Mouse (Mus musculus) retina, postnatal 7 days (tissue): ENCODE results near the gene Acad10.
"Not testable (repeated sequence)": the region's sequence is repeated elsewhere in the genome, so short reads cannot be mapped to it uniquely, and the experiment has no call there.

Source experiments
- DNase-seq: peaks from one replicate; pipeline ENCODE4 v3.0.0-alpha.2; 2012; ENCODE audit warnings: low read depth, low spot score

The Acad10 gene

DNA sequence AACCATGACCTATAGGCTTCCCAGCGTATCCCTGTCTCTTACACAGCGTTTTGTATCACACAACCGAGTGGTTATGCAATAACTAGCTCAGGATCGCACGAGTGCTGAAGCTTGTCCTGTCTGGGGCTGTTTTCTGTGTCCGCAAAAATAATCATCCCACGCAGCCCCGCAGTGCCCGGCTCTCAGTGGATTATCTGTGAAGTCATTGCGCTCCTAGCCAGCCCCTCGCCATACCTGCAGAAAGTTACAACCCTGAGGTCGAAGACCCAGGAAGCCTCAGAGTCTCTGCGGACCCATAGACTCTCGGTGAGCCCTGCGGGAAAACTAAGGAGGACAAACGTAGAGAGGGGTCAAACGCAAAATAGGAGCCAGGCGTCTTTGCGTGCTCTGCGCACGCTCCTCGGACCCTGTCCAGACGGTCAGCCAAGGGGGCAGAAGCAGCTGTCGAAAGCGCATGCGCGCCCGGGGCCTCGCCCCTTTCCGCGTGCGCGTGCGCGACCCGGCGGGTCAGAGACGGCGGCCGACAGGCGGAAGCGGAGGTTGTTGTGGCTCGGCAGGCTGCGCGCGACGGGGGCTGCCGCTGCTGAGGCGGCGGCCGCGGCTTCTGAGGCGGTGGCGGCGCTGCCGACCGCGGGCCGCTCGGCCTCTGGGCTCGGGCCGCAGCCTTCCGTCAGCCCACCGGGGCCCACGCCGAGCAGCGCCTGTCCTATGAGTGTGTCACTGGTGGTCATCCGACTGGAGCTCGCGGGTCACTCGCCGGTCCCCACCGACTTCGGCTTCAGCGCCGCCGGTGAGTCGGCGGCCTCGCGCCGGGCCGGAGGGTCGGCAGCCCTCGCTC, at the start of gene Acad10, which contains the start of gene Brap:
Gene Acad10, minus strand, starts transcription at position 456 of the 838 bp plus-strand sequence.
Gene Brap, plus strand, starts transcription at position 505 of the 838 bp plus-strand sequence.
- DNase-seq, result peak; percentile 90

DNA sequence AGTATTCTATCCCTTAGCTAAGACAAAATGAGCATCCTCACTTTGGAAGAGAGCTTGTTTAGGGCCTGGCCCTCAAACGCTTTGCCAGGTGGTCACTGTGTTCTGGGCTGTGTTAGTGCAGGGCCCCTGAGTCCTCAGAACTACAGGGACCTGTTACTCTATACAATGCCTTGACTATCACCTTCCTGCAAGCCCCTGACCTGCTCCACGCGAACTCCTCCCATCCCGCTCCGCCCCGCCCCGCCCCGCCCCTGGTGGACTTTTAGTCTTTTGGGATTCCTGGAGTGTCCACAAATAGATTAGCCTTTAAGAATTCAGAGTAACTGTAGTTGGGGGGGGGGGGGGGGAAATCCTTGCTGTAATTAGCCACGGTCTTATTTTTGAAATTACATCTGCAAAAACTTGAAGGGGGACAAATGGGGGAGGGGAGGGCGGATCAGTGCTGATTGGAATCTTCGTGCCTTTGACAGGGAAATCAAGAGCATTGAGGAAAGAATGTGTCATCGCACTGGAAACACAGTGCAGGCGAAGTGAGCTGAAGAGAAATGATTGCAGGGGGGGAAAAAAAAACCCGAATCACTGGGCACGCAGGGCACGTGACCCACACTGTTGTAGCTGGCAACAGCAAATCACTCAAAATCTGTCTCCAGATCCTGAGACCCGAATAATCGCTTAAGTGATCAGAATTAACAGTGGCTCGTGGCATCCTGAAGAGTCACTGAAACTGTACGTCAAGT, 44.4 kb upstream of the Acad10 start:
- peak; percentile 8 for DNase-seq

- no peak for DNase-seq
Observed at GRCm38 (mm10) chr5:121703341-121703740, 43.0 kb upstream of the Acad10 start.

GRCm38 (mm10) chr5:121701111-121701769, 40.9 kb upstream of the Acad10 start:
- no peak for DNase-seq

GRCm38 (mm10) chr5:121700496-121700895, 40.2 kb upstream of the Acad10 start:
- DNase-seq, result no peak

DNA sequence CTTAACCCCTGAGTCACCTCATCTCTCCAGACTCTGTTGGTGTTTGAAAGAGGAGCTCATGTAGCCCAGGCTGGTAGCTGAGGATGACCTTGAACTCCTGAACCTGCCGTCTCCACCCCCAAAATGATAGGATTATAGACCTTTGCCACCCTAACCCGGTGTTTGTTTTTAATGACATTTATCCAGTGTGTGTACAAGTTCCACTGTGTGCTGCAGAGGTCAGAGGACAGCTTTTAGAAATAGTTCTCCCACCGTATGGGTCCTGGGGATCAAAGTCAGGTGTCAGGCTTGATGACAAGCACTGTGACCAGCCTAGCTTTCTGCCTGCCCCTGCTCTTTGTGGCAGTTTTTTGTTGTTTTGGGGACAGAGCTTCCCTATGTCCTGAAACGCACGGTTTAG, 39.6 kb upstream of the Acad10 start:
- DNase-seq, result no peak

GRCm38 (mm10) chr5:121696761-121697160, 36.4 kb upstream of the Acad10 start:
- no peak for DNase-seq

GRCm38 (mm10) chr5:121692897-121693296, 32.6 kb upstream of the Acad10 start:
- no peak for DNase-seq

- not testable (repeated sequence) for DNase-seq
Observed at GRCm38 (mm10) chr5:121691436-121691835, 31.1 kb upstream of the Acad10 start.

DNA sequence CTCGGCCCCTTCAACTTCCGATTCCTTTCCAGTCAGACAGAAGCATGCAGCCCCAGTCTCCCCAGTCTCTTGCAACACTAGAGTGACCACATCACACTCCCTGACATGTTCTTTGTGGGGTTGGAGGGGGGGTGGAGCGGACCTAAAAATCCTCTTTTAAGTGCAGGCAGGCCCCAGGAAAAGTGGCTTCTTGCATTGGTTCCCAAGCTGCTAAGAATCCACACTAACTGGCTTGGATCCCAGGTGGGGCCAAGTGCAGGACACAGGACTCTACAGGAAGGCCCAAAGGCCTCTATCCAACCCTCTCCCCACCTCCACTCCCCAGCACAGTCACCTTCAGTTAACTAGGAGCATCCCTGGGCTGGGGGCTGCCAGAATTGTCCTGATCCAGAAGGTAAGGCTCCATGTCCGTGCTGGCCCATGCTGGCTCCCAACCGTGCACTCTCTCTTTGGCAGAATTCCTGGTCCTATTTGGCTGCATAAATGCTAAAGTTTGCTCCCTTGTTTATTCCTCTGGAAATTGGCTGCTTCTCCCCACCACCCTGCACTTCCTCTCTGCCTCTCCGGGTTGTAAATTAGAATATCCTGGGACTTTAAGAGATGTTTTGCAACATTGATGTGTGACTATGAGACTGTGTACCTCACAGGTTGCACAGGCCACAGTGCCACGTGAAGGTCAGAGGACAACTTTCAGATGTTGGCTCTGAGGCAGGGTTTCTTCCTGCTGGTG, 30.3 kb upstream of the Acad10 start:
- no peak for DNase-seq

- DNase-seq, result no peak
Observed at GRCm38 (mm10) chr5:121686113-121686898, 26.0 kb upstream of the Acad10 start.

GRCm38 (mm10) chr5:121685495-121685894, 25.2 kb upstream of the Acad10 start:
- no peak for DNase-seq

GRCm38 (mm10) chr5:121682250-121682649, 21.9 kb upstream of the Acad10 start:
- no peak for DNase-seq

DNA sequence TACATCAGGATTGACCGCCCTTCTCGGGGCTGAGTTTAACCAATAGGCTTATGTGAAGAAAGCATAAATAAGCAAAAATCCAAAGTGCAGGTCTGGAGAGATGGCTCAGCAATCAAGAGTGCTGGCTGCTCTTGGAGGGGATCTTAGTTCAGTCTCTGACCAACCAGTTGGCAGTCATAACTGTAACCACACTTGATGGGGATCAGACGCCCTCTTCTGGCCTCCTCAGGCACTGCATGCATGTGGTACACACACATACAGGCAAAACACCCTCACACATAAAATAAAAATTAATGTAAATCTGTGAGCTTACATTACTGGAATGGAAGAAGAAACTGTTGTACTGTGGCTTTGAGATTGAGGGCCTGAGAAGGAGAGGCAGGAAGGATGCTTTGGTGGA, 10.1 kb upstream of the Acad10 start:
- DNase-seq, result no peak

GRCm38 (mm10) chr5:121668411-121668810, 8.1 kb upstream of the Acad10 start:
- DNase-seq, result no peak

DNA sequence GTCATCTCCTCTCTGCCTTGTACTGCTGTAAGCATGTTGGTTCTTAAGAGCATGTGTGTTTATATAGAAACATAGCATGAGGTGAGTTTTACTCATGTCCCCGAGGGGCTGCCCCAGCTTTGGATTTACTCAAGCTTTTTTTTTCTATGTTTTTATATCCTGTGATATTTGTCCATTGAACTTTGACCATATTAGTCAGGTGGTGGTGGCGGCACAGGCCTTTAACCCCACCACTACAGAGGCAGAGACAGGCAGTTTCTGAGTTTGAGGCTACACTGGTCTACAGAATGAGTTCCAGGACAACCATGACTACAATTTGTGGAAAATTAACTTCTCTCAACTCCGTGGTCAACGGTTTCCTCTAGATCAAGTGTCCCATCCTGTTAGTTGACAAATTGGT, 6.8 kb upstream of the Acad10 start:
- no peak for DNase-seq

DNA sequence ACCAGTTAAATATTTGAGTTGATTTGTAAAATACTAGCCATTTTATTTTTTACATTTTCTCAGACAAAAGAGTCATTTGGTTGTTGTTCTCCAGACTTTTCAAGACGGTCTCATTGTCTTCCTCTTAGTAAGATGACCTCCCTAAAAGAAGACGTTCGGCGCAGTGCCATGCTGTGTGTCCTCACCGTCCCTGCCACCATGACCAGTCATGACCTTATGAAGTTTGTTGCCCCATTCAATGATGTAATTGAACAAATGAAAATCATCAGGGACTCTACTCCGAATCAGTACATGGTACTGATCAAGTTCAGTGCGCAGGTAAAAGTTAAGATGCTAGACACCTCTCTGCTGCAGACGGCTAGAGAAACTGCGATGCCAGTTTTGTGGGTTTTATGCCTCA, 4.7 kb upstream of the Acad10 start:
- no peak for DNase-seq

GRCm38 (mm10) chr5:121664078-121664477, 3.8 kb upstream of the Acad10 start:
- DNase-seq, result no peak

DNA sequence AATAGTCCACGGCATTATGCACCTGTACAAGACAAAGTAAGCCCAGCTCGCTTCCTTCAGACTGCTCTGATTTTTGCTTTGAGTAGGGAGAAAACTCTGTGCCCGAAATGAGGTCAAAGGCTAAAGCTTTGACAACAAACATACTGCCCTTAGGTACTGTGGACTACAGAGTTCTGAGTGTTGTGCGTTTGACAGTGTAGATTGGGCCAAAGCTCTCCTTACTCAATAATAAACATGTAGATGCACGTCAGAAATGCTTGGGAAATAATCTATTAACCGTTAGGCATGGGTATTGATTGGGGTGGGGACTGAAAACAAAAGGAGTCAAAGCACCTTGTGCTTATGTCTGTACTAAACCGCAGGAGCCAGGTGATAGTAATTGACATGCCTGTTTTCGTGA, 3.1 kb upstream of the Acad10 start:
- DNase-seq, result no peak

- no peak for DNase-seq
Observed at GRCm38 (mm10) chr5:121661494-121661893, 1.2 kb upstream of the Acad10 start.

DNA sequence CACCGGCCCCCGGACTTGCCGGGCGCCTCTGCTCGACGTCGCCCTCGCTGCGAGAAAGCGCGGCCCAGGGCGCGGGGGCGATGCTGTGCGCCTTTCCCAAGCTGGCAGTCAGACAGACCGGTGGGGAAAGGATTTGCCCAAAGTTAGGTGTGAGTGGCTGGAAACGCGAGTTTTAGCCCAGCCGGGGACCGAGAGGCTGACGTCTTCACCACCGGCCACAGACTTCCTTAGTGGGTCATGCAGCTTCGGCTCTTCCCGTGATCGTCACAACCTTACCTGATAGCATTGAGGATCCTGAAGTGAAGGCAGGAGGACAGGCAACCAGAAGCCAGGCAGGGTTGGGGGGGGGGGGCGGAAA, 562 bp upstream of the Acad10 start:
- no peak for DNase-seq
